Mouse (Mus musculus) embryonic stem cell, embryonic (primary cell): ENCODE measurements around the gene Tmem204.

ENCODE experiments used
- CTCF ChIA-PET, 4 experiments: fragments of 300-600 bp in 2 of 4; fragments of 350-600 bp in 2 of 4; sonication (Branson Sonifier 250); formaldehyde crosslinking; loops; one replicate each; lab custom pipeline; 2022; ENCODE audit warnings: inconsistent platforms in 2 of 4; lab: Charles Lee
- POLR2A ChIA-PET, 4 experiments: fragments of 300-600 bp in 2 of 4; fragments of 350-600 bp in 2 of 4; sonication (Branson Sonifier 250); formaldehyde crosslinking; loops; one replicate each; lab custom pipeline; 2022; ENCODE audit warnings: antibody characterized with exemption in 4 of 4, inconsistent platforms in 1 of 4; lab: Charles Lee

Gene Tmem204

DNA sequence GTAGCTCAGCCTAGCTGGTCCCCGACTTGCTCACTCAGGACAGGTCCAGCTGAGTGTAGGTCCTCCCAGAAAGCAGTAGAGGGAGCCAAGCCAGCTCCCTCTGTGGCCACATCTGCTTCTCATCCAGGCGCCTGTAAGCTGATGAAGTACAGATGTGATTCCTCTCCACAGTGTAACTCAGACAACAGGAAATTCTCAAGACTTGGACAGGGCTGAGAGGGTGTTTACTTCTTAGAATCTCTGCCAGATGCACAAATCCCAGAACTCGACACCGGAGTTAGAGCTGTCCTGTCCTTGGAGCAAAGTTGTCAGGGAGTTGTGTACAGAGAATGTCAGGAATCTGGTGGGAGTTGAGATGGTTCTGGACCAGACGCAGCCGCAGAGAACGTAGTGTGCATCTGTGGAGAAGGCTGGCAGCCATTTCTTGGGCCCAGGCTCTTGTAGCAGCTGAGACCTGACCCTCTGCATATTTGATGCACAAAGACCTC, at the start of gene Tmem204:
Gene Tmem204 (minus strand): TSS at position 148 of the 488 bp plus-strand sequence.
- CTCF ChIA-PET = interaction anchor here in 3 of 4 experiments (0.5 to 1.6 kb wide), 13 partner anchors 18 to 974 kb away, joined by 3 to 4 read pairs (median 3); partner anchors contain the start of genes Cramp1l (in 1 of the 3) and Ift140 (in 1 of the 3)

DNA sequence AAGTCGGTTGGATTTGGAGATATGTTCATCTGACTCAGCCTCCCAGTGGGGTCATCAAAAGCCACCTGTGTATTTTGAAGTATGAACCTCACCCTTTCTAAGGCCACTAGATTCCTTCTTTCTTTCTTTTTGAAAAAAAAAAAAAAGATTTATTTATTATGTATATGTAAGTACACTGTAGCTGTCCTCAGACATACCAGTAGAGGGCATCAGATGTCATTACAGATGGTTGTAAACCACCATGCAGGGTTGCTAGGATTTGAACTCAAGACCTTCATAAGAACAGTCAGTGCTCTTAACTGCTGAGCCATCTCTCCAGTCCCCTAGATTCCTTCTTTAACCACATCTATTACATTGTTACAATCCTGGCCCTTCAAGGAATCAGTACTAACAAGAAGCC, 46.7 kb upstream of the Tmem204 start:
- CTCF ChIA-PET = interaction anchor here in 3 of 4 experiments (0.6 to 1.5 kb wide), 8 partner anchors 8 to 480 kb away, joined by 3 to 5 read pairs (median 4); partner anchors contain the start of gene Ptx4 (in 1 of the 3)
- POLR2A ChIA-PET = interaction anchor here in 2 of 4 experiments (1.1 to 1.7 kb wide), 5 partner anchors 10 to 105 kb away, joined by 3 to 4 read pairs (median 3); no protein-coding TSS in a partner anchor

More for the DNA sequence above, at the start of gene Tmem204:
- POLR2A ChIA-PET = interaction anchor here in 2 of 4 experiments (0.5 to 1.5 kb wide), 7 partner anchors 9 to 233 kb away, joined by 3 to 5 read pairs (median 3); partner anchors contain the start of gene Fahd1 (in 1 of the 2)

DNA sequence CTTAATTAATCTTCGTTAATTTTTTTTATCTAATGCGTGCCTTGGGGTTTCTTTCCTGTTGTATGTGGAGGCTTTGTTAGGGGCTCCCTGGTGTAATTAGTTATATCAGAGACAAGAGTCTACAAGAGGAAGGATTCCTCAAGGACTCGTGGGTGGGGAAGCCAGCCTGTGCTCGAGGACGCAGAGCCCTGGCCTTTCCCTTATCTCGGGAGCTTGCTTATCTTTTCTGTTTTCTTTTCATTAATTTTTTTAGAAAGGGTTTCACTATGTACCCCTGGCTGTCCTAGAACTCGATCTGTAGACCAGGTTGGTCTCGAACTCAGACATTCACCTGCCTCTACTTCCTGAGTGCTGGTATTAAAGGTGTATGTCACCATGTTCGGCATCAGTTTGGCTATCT, 44.3 kb upstream of the Tmem204 start:
- CTCF ChIA-PET = interaction anchor here in 3 of 4 experiments (0.7 to 2.1 kb wide), 6 partner anchors 10 to 158 kb away, joined by 3 to 12 read pairs (median 5); no protein-coding TSS in a partner anchor
- POLR2A ChIA-PET = interaction anchor here in 3 of 4 experiments (0.8 to 2.5 kb wide), 19 partner anchors 9 to 375 kb away, joined by 3 to 19 read pairs (median 4); partner anchors contain the start of genes BC003965 (in 3 of the 3), Gnptg (in 1 of the 3), Hs3st6 (in 1 of the 3) and Telo2 (in 1 of the 3)

DNA sequence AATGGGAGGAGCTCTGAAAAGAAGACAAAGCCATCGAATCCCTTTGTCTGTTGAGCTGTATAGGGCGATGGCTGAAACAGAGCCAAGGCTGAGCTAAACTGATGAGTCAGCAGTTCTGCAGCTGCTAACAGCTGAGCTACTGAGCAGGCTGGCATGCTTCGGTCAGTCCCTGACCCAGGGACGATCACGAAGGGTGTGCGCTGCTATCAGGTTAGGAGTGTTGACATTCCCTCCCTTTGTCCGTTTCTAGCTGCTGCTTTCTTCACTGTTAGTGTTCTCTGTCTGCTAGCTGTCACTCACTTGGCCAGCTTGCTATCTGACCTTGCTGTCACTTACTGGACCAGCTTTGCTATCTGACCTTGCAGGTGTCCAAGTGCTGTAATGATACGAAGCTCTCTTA, 43.7 kb upstream of the Tmem204 start:
- ChIA-PET POLR2A (interaction anchor here in 3 of 4 experiments (0.5 to 2.5 kb wide), 30 partner anchors 8 to 443 kb away, joined by 3 to 19 read pairs (median 4); partner anchors contain the start of genes BC003965 (in 3 of the 3), Gnptg (in 3 of the 3), Tsr3 (in 3 of the 3) and Hs3st6 (in 1 of the 3)), CTCF (interaction anchor here in 3 of 4 experiments (0.5 to 2.1 kb wide), 11 partner anchors 10 to 878 kb away, joined by 3 to 12 read pairs (median 4); partner anchors contain the start of genes Gnptg (in 1 of the 3), Tsr3 (in 1 of the 3) and Ube2i (in 1 of the 3))

DNA sequence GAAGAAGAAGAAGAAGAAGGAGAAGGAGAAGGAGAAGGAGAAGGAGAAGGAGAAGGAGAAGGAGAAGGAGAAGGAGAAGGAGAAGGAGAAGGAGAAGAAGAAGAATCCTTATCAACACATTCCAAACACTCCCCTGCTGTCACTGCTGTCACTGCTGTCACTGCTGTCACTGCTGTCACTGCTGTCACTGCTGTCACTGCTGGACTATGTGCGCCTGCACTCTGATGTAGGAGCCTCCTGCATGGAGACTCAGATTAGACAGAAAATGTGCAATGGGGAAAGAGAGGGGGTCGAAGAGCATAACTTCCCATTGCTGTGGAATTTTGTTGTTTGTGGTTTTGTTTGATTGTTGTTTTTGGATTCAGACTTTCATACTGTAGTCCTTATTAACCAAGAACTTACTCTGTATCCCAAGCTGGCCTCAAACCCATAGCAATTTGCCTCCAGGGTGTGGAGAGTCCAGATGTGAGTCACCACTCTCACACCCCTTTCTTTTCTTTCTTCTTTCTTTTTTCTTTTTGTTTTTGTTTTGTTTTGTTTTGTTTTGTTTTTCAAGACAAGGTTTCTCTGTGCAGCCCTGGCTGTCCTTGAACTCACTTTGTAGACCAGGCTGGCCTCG, 42.2 kb upstream of the Tmem204 start:
- ChIA-PET POLR2A (interaction anchor here in 2 of 4 experiments (0.6 to 2.4 kb wide), 8 partner anchors 9 to 534 kb away, joined by 3 to 19 read pairs (median 4); partner anchors contain the start of genes Telo2 (in 1 of the 2) and Ube2i (in 1 of the 2)), CTCF (interaction anchor here in 3 of 4 experiments (0.6 kb wide), 3 partner anchors 145 to 659 kb away, joined by 3 to 4 read pairs (median 3); no protein-coding TSS in a partner anchor)

DNA sequence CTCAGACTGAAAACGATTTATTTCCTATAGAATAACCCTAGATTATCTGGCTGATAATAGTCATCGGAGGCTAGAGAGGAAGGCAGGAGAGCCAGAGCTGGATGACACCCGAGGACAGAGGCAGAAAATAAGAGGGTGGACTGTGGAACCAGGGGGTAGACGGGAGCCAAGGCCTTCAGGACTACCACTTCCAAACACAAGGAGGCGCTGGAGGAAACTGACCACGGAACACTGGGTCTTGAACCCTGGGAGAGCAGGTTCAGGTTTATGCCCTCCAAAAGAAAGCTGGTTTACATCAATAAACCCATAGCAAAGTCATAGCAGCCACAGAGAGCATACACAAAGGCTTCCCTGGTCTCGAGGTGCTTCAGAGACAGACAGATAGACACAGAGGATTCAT, 40.6 kb upstream of the Tmem204 start:
- POLR2A ChIA-PET = interaction anchor here in 1 of 4 experiments (0.6 to 2.4 kb wide), 4 partner anchors 8 to 535 kb away, joined by 3 to 11 read pairs (median 6); partner anchors contain the start of gene Telo2

DNA sequence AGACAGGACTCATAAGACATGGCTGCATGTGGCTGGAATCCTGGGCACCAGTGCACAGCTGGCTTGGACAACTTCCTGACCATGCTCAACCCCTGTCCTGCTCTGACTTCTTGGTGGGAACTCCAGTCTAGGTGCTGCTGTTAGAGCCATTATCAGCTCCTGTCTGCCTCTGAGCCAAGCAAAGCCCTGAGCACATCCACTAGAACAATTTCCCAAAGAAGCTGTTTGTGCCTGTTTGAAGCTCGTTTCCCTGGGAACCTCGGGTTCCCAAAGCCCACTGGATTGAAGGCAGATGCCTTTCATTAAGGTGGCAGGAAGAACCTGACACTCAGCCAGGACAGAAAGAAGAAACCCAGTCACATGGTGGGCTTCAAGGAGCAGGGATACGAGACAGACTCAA, 37.0 kb upstream of the Tmem204 start, which contains the start of gene Ptx4:
Gene Ptx4 (plus strand): TSS at position 355 of the 400 bp plus-strand sequence.
- ChIA-PET CTCF (interaction anchor here in 2 of 4 experiments (0.5 to 1.3 kb wide), 3 partner anchors 9 to 241 kb away, joined by 3 to 6 read pairs (median 4); no protein-coding TSS in a partner anchor), POLR2A (interaction anchor here in 3 of 4 experiments (0.6 to 0.7 kb wide), 3 partner anchors 52 to 129 kb away, joined by 3 to 5 read pairs (median 4); no protein-coding TSS in a partner anchor)

More for the DNA sequence above, 40.6 kb upstream of the Tmem204 start:
- CTCF ChIA-PET = interaction anchor here in 3 of 4 experiments (0.7 to 1.2 kb wide), 4 partner anchors 16 to 161 kb away, joined by 3 read pairs; no protein-coding TSS in a partner anchor

DNA sequence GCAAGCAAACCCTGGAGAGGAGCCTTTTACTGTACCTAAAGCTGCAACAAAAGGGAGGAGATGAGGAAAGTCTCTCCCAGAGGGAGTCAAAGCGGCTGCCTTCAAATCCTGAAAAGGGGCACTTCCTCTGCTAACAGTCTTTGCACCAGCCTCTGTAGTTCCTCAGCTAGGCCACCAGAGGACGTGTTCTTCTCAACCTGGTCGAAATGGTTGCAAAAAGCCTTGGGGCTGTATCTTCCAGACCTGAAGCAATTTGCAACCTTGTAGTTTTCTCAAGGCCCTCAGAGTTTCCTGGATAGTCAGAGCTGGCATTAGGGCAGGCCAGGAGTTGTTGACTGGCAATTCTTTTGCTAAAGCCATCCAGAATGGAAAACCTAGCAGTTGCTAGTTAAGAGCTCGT, 33.9 kb upstream of the Tmem204 start:
- ChIA-PET POLR2A (interaction anchor here in 3 of 4 experiments (0.6 to 3.1 kb wide), 20 partner anchors 7 to 751 kb away, joined by 3 to 13 read pairs (median 4); partner anchors contain the start of genes Clcn7 (in 2 of the 3), BC003965 (in 1 of the 3), Mcrip2 (in 1 of the 3) and Ube2i (in 1 of the 3)), CTCF (interaction anchor here (0.5 to 2.2 kb wide), 21 partner anchors 10 to 1127 kb away, joined by 3 to 13 read pairs (median 3); partner anchors contain the start of genes Fam234a (in 1 of the 4), Gnptg (in 1 of the 4), Tsr3 (in 1 of the 4) and Ube2i (in 1 of the 4))

DNA sequence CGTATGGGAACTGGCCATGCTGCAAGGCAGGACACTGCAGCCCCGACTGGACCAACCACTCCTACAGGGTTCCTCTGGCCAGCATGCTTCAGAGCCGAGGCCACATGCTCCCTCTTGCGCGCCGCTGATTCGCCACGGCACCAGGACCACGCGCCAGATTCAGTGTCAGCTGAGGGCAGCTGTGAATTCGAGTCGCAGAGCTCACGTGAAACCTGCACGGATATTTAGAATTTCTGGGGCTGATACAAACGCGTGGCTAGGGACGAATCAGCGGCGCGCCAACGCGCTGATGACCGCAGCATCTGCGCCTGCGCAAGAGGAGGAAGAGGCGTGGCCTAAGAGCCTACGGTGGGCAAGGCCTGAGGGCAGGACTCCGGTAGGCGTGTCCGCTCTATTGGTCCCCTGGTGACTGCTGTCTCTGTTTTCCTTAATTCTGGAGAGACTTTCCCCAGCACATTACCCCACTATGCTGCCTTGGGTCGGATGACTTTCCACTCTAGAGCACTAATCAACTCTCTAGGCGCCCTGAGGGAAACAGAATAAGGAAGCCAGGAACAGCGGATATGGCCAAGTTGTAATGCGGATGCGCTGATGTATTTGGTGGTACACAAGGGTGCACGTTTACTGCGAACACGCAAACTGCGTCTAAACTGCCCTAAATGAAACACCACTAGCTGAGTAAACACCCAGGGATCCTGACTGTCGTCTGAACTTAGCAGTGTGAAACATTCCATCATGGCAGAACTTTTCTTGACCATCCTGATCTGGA, 32.5 kb upstream of the Tmem204 start, which contains the start of gene Telo2:
Gene Telo2 (minus strand): TSS at position 304 of the 769 bp plus-strand sequence.
- POLR2A ChIA-PET = interaction anchor here in 3 of 4 experiments (0.6 to 3.1 kb wide), 13 partner anchors 9 to 455 kb away, joined by 3 to 11 read pairs (median 3); partner anchors contain the start of genes BC003965 (in 2 of the 3), Gnptg (in 1 of the 3), Sox8 (in 1 of the 3) and Spsb3 (in 1 of the 3)
- CTCF ChIA-PET = interaction anchor here in 3 of 4 experiments (0.6 to 2.2 kb wide), 8 partner anchors 11 to 246 kb away, joined by 3 to 12 read pairs (median 3); partner anchors contain the start of genes Eme2 (in 1 of the 3), Gnptg (in 1 of the 3), Mrps34 (in 1 of the 3) and Tsr3 (in 1 of the 3)

DNA sequence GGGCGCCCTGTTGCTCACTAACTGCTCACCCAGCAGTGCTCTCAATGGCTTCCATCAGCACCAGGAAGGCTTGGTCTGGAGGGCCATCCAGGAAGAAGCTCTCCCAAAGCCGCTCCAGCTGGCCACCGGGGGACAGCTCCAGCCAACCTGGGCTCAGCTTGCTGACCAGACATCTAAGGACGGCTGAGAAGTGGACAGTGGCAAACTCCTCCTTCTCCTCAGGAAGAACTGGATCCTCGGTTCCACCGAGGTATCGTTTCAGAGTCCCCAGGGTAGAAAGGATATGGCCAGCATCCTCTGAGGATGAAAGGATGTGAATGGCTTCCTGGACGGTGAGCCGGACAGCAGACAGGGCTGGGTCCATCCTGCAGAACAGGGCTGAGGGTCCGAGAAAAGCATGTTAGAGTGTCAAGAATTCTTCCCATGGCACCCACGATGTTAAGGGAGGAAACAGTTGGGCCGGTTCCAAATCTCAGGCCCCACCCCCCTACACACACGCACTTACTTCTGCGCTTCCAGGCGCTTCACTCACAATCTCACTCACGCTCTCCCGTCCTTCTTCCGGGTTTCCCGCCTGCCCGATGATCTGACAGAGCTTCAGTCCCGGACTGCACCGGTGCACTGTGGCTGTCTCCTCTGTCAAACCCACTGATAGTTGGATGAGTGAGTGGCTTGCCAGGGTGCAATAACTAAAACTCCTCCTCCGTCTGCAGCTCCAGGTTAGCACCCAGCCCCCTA, 31.7 kb upstream of the Tmem204 start:
- CTCF ChIA-PET = interaction anchor here in 1 of 4 experiments (0.6 kb wide), 1 partner anchor 220 kb away, joined by 3 read pairs; the partner anchor contains the start of genes Eme2 and Mrps34
- POLR2A ChIA-PET = interaction anchor here in 3 of 4 experiments (0.6 to 3.1 kb wide), 7 partner anchors 9 to 456 kb away, joined by 3 to 11 read pairs (median 3); partner anchors contain the start of genes BC003965 (in 2 of the 3), Sox8 (in 1 of the 3) and Ube2i (in 1 of the 3)

DNA sequence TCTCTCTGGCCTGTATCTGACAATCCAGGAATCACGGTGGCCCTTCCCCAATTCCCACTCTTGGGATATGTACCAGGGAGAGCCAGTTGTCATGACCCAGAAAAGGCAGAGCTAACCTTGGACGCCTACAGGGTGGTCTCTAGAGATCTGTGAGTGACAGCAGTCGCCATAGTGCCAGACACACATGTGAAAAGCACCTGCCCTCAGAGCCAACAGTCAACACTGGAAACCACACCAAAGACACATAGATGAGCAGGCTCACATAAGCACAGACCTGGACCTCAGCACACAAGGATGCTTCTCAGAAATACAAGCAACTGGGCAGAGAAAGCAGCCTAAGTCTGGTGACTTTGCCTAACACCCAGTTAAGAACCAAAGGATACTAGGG, 29.0 kb upstream of the Tmem204 start:
- POLR2A ChIA-PET = interaction anchor here in 3 of 4 experiments (0.5 to 2.5 kb wide), 6 partner anchors 10 to 73 kb away, joined by 3 to 6 read pairs (median 4); no protein-coding TSS in a partner anchor
- CTCF ChIA-PET = interaction anchor here in 1 of 4 experiments (0.6 kb wide), 1 partner anchor 29 kb away, joined by 4 read pairs; no protein-coding TSS in a partner anchor

DNA sequence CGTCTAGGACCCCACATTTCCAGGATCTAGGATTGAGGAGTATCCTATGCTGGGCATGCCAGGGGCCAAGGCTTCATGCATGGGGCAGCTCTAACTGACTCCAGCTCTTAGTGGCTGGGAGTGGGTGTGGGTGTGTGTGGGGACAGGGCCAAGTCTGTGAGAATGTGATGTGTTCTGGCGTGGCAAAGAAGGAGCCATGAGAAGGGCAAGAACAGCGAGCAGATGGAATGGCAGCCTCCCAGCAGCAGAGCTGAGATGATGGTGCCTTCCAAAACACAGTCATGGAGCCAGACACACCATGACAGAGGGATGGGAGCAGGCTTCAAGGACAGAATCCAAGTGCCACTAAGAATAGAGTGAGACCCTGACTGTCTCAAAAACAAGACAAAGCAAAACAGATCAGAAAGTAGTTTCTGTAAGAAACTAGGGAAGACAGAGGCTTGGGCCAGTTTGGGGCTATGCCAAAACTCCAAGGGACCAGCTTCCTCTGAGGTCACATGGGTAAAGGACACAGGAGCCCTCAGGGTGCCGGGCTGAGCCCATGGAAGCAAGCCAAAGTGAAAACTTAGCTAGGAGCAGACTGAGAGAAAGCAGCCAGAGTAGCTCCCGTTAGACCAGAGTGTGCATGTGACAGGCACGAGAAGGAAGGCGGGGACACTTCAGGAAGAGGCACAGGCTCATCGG, 28.5 kb upstream of the Tmem204 start:
- ChIA-PET POLR2A (interaction anchor here in 3 of 4 experiments (0.5 to 2.5 kb wide), 7 partner anchors 9 to 445 kb away, joined by 3 to 6 read pairs (median 3); no protein-coding TSS in a partner anchor), CTCF (interaction anchor here in 1 of 4 experiments (0.6 kb wide), 1 partner anchor 29 kb away, joined by 4 read pairs; no protein-coding TSS in a partner anchor)

DNA sequence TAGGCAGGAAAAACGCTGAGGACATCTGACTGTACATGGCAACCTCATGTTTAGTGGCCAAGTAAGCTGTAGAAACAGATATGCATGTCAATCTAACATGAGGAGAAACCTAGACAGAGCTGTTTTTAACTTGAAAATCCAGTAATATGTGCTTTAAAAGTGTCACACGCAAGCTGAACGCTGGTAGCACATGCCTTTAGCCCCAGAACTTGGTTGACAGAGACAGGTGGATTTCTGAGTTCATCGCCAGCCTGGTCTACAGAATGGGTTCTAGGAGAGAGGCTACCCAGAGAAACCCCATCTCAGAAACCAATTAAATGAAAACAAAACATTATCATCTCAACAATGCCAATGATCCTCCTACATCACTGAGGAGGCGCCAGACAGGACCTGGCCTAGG, 27.8 kb upstream of the Tmem204 start:
- ChIA-PET POLR2A (interaction anchor here in 2 of 4 experiments (1.2 to 1.5 kb wide), 2 partner anchors 10 to 160 kb away, joined by 3 to 4 read pairs; no protein-coding TSS in a partner anchor), CTCF (no interaction called here)

DNA sequence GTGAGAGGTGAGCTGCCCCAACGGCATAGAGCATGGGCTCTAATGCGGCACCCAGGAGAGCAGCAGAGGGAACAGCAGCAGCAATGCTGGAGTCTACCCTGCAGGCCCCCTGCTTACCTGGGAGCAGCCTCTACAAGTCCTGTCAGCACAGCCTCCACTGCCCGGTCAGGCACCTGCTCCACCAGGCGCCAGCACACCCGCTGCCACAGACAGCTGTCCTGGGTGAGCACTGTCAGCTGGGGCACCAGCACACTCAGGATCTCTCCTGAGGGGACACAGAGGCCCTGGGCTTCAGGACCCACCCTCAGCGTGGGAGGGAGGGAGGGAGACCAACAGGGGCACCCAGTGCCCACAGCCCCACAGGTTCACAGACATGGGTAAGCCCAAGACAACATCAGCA, 27.2 kb upstream of the Tmem204 start:
- POLR2A ChIA-PET = interaction anchor here in 2 of 4 experiments (1.2 to 1.5 kb wide), 2 partner anchors 9 to 160 kb away, joined by 3 to 4 read pairs; no protein-coding TSS in a partner anchor
- CTCF ChIA-PET = interaction anchor here in 2 of 4 experiments (0.8 to 1.1 kb wide), 2 partner anchors 13 to 365 kb away, joined by 4 to 6 read pairs; no protein-coding TSS in a partner anchor
